Mouse (Mus musculus) midbrain, embryonic 14.5 days (tissue): Measurements from ENCODE around the gene Mfap5. TPM values are rescaled to one million over a fixed set of nuclear protein-coding genes. Genes with fewer than 3 reads are reported as not detected.
A peak's percentile ranks its signal among the peaks of the same experiment; 100 is the strongest.

Experiments
- ATAC-seq: fragments of 200-750 bp; cut with Nextera tagmentation; 2 replicates; pipeline ENCODE4 v1.8.0; 2017; ENCODE audit warnings: moderate number of reproducible peaks, moderate library complexity; ENCODE audit not compliant: low FRiP score, low TSS enrichment
- DNase-seq: peaks from one replicate; pipeline ENCODE4 v3.0.0-alpha.2; 2015
- H3K27ac ChIP-seq: fragments of 300-500 bp; sonication (generic); replicated peaks from 2 replicates; pipeline ENCODE4 v1.5.1; 2014; ENCODE audit warnings: mild to moderate bottlenecking, low read depth, low read length, moderate library complexity
- H3K27me3 ChIP-seq: fragments of 300-500 bp; sonication (generic); 2 replicates; pipeline ENCODE4 v1.6.1; 2014; ENCODE audit warnings: low read length, control low read depth, mixed read lengths; ENCODE audit not compliant: control insufficient read depth, insufficient read depth
- H3K36me3 ChIP-seq: fragments of 300-500 bp; sonication (generic); 2 replicates; pipeline ENCODE4 v1.6.1; 2014; ENCODE audit warnings: low read length, control low read depth; ENCODE audit not compliant: control insufficient read depth, insufficient read depth
- H3K4me1 ChIP-seq: fragments of 300-500 bp; sonication (generic); 2 replicates; pipeline ENCODE4 v1.6.1; 2014; ENCODE audit warnings: mild to moderate bottlenecking, antibody characterized with exemption, low read length, control low read depth; ENCODE audit not compliant: control insufficient read depth, insufficient read depth
- H3K4me2 ChIP-seq: fragments of 300-500 bp; sonication (generic); 2 replicates; pipeline ENCODE4 v1.6.1; 2014; ENCODE audit warnings: mild to moderate bottlenecking, low read length, moderate library complexity
- H3K4me3 ChIP-seq: fragments of 300-500 bp; sonication (generic); replicated peaks from 2 replicates; pipeline ENCODE4 v1.5.1; 2014; ENCODE audit warnings: low read depth, low read length
- H3K9ac ChIP-seq: fragments of 300-500 bp; sonication (generic); replicated peaks from 2 replicates; pipeline ENCODE4 v1.6.1; 2014; ENCODE audit warnings: mild to moderate bottlenecking, low read length, moderate library complexity
- H3K9me3 ChIP-seq: fragments of 300-500 bp; sonication (generic); 2 replicates; pipeline ENCODE4 v1.6.1; 2016; ENCODE audit warnings: low read length, control low read depth, mixed read lengths; ENCODE audit not compliant: control insufficient read depth
- WGBS: fragments of 180-500 bp; shearing (Covaris S2); extraction: QIAGEN DNeasy Blood & Tissue Kit; methylation state at CpG from one replicate; pipeline ENCODE4 v1.1.7; 2014; 5-methylcytosine and 5-hydroxymethylcytosine counted together
- polyA plus RNA-seq: library from polyadenylated mRNA; unstranded; fragments of >200 nt; fragmentation: Nextera tagmentation; extraction: Ambion mirVana; gene quantifications from 2 replicates; pipeline ENCODE4 v1.2.1, GENCODE M21; 2014

Gene Mfap5
- polyA plus RNA-seq, 1 experiment from 2014 or later, result 1.6 TPM

GRCm38 (mm10) chr6:122545289-122545882, 39.7 kb downstream of the Mfap5 start:
- DNase-seq, result no peak
- Histone ChIP-seq H3K4me3 (no peak overlapping the region), H3K4me2 (no peak overlapping the region), H3K36me3 (no peaks in the 10 kb centered on the region), H3K9ac (no peak overlapping the region), H3K4me1 (no peaks in the 10 kb centered on the region), H3K27ac (no peak overlapping the region), H3K9me3 (no peaks in the 10 kb centered on the region), H3K27me3 (no peaks in the 10 kb centered on the region)
- WGBS, result 83% methylated on average over 9 of the region's 9 CpGs
- ATAC-seq, result no peak

DNA sequence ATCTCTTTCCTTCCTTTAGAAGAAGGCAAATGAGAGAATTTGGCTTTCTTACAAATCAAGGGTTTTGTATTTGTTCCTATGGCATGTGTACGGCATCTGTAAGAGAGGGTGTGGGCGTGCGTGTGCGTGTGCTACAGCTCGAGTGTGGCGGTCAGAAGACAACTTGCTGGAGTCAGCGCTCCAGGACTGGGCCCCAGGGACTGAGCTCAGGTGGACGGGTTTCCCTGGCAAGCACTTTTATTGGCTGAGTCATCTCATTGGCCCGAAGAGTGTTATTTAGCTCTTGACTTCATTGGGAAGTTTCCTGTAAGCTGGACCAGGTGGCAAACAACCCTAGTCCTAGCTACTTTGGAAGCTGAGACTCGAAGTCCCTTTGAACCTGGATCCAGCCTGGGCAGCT, 40.3 kb downstream of the Mfap5 start:
- H3K36me3 ChIP-seq, result no peaks in the 10 kb centered on the region
- H3K4me1 ChIP-seq, result no peaks in the 10 kb centered on the region
- DNase-seq, result no peak
- no peak overlapping the region for H3K4me2 ChIP-seq
- H3K9me3 ChIP-seq, result no peaks in the 10 kb centered on the region
- H3K4me3 ChIP-seq, result no peak overlapping the region
- no peak overlapping the region for H3K27ac ChIP-seq
- no peaks in the 10 kb centered on the region for H3K27me3 ChIP-seq
- WGBS, result 87% methylated on average over 10 of the region's 10 CpGs
- no peak for ATAC-seq
- H3K9ac ChIP-seq, result no peak overlapping the region

GRCm38 (mm10) chr6:122553606-122554005, 48.0 kb downstream of the Mfap5 start, which contains the start of gene Aicda:
Gene Aicda (plus strand): TSS chr6:122553801.
- no peak within 1 kb of the TSS for H3K27ac ChIP-seq
- no peak within 1 kb of the TSS for H3K4me2 ChIP-seq
- no peak for DNase-seq
- WGBS, result 55% methylated on average over 9 of the region's 9 CpGs
- 0 out of 2 replicates have a peak, but pooled peaks cover 3% of the 10 kb centered on the region for H3K4me1 ChIP-seq
- H3K27me3 ChIP-seq, result no peaks in the 10 kb centered on the region
- ATAC-seq, result no peak
- H3K9me3 ChIP-seq, result no peaks in the 10 kb centered on the region
- H3K9ac ChIP-seq, result no peak within 1 kb of the TSS
- no peaks in the 10 kb centered on the region for H3K36me3 ChIP-seq
- H3K4me3 ChIP-seq, result no peak within 1 kb of the TSS

- Histone ChIP-seq H3K9ac (no peak overlapping the region), H3K27me3 (no peaks in the 10 kb centered on the region), H3K4me1 (0 out of 2 replicates have a peak, but pooled peaks cover 3% of the 10 kb centered on the region), H3K27ac (no peak overlapping the region), H3K4me3 (no peak overlapping the region), H3K9me3 (no peaks in the 10 kb centered on the region), H3K4me2 (no peak overlapping the region), H3K36me3 (no peaks in the 10 kb centered on the region)
- DNase-seq (no peak), ATAC-seq (no peak)
- WGBS, result 85% methylated on average over 6 of the region's 6 CpGs
These were observed 48.5 kb downstream of the Mfap5 start for GRCm38 (mm10) chr6:122554102-122554501.

DNA sequence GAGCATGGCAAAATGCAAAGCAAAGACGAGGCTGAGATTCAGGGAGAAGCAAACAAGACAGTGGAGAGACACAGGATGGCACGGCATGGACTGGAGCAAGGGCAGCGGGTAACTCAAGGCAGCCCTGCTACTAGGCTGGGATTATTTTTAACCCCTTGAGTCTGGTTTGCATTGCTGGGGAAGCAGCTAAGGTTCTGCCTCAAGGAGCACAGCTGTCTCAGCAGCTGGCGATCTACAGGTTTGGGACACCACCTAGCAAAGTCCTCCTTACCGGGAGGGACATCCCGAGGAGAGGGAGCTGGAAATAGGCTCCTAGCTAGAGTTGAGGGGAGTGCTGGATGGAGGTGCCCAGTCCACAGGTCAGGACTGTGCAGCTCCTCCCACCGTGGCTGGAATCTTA, 49.6 kb downstream of the Mfap5 start:
- H3K36me3 ChIP-seq, result no peaks in the 10 kb centered on the region
- no peak overlapping the region for H3K4me2 ChIP-seq
- H3K27ac ChIP-seq, result no peak overlapping the region
- H3K9ac ChIP-seq, result no peak overlapping the region
- H3K4me1 ChIP-seq, result 0 out of 2 replicates have a peak, but pooled peaks cover 3% of the 10 kb centered on the region
- H3K9me3 ChIP-seq, result no peaks in the 10 kb centered on the region
- WGBS, result 48% methylated on average over 7 of the region's 7 CpGs
- no peaks in the 10 kb centered on the region for H3K27me3 ChIP-seq
- ATAC-seq, result no peak
- H3K4me3 ChIP-seq, result no peak overlapping the region
- no peak for DNase-seq

GRCm38 (mm10) chr6:122556959-122557561, 51.4 kb downstream of the Mfap5 start:
- Histone ChIP-seq H3K4me2 (peak overlapping the region; percentile 47), H3K9ac (no peak overlapping the region; the same call in 1 of the 2 replicates), H3K9me3 (no peaks in the 10 kb centered on the region), H3K27me3 (no peaks in the 10 kb centered on the region; the same call in 1 of the 2 replicates), H3K4me3 (peak overlapping the region; percentile 19; the same call in 1 of the 2 replicates), H3K36me3 (no peaks in the 10 kb centered on the region), H3K4me1 (0 out of 2 replicates have a peak, but pooled peaks cover 3% of the 10 kb centered on the region), H3K27ac (no peak overlapping the region)
- ATAC-seq (no peak), DNase-seq (peak; percentile 89)
- WGBS, result 25% methylated on average over 15 of the region's 15 CpGs

DNA sequence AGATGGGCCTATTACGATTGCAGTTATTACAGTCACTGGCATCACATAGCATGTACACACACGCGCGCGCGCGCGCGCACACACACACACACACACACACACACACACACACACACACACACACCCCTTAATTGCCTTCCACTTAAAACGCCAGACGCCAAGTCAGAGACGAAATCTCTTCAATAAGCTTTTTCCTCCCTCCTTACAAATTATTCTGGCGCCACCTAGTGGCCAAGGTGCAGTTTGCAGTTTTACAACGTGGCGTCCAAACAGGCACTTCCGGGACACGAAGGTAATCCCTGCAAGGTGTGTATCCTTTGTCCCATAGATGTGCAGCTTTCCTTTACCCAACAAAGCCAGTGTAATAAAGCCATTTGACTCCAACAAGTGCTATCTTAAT, 54.8 kb downstream of the Mfap5 start:
- 0 out of 2 replicates have a peak, but pooled peaks cover 3% of the 10 kb centered on the region for H3K4me1 ChIP-seq
- no peaks in the 10 kb centered on the region for H3K9me3 ChIP-seq
- no peaks in the 10 kb centered on the region for H3K36me3 ChIP-seq
- DNase-seq (peak; percentile 94), ATAC-seq (peak; percentile 43; the same call in 1 of the 2 replicates)
- WGBS, result 15% methylated on average over 17 of the region's 17 CpGs
- no peak overlapping the region for H3K9ac ChIP-seq
- H3K27me3 ChIP-seq, result no peaks in the 10 kb centered on the region; the same call in 1 of the 2 replicates
- H3K4me3 ChIP-seq, result 0 out of 2 replicates have a peak overlapping the region, but pooled peaks have one; percentile 9
- H3K4me2 ChIP-seq, result peak overlapping the region; percentile 43
- H3K27ac ChIP-seq, result no peak overlapping the region

- no peak overlapping the region for H3K4me3 ChIP-seq
- ATAC-seq, result peak; percentile 24; the same call in 1 of the 2 replicates
- H3K9ac ChIP-seq, result no peak overlapping the region
- H3K27me3 ChIP-seq, result no peaks in the 10 kb centered on the region; the same call in 1 of the 2 replicates
- WGBS, result 86% methylated on average over 20 of the region's 20 CpGs
- no peak overlapping the region for H3K27ac ChIP-seq
- H3K4me2 ChIP-seq, result peak overlapping the region; percentile 43; the same call in 1 of the 2 replicates
- no peak for DNase-seq
- H3K9me3 ChIP-seq, result no peaks in the 10 kb centered on the region
- no peaks in the 10 kb centered on the region for H3K36me3 ChIP-seq
- H3K4me1 ChIP-seq, result 0 out of 2 replicates have a peak, but pooled peaks cover 3% of the 10 kb centered on the region
These were observed 55.4 kb downstream of the Mfap5 start for GRCm38 (mm10) chr6:122561005-122561404.
